Mouse (Mus musculus): ENCODE data around the gene Plk1. TPM values are rescaled to one million over a fixed set of nuclear protein-coding genes. Genes with fewer than 3 reads are reported as not detected.

The Plk1 gene
- total and polyA plus RNA-seq, 2 experiments: 0.42 to 0.74 TPM

GRCm38 (mm10) chr7:122132497-122133337 is 26.5 kb upstream of the Plk1 start, which contains the start of the genes Palb2 and Dctn5:
TSS of gene Palb2 (minus strand) at chr7:122132985.
TSS of gene Dctn5 (plus strand) at chr7:122133041.
- Histone ChIP-seq H3K9ac (ENCODE audit: low read depth, low read length) (peak within 1 kb of the TSS; percentile 89), H3K27ac (replicated peaks; ENCODE audit: insufficient read depth, low read depth, low read length) (peak within 1 kb of the TSS; percentile 30; the same call in 1 of the 2 replicates), H3K79me2 (ENCODE audit: control insufficient read depth, insufficient read depth, low read length) (peaks cover 3% of the 10 kb centered on the region; the same call in 1 of the 2 replicates), H3K4me1 (ENCODE audit: control insufficient read depth, insufficient read depth, low read length) (0 out of 2 replicates have a peak, but pooled peaks cover 4% of the 10 kb centered on the region), H3K36me3 (ENCODE audit: control insufficient read depth, insufficient read depth, low read length) (peaks cover 18% of the 10 kb centered on the region), H3K27me3 (ENCODE audit: control insufficient read depth, insufficient read depth, low read length) (no peaks in the 10 kb centered on the region), H3K4me3 (ENCODE audit: insufficient read depth, low read depth, low read length) (peak within 1 kb of the TSS; percentile 84)
- DNase-seq (ENCODE audit: extremely low read depth, low read depth, low spot score): peak; percentile 86
- under 1% methylated on average over 54 of the region's 54 CpGs for WGBS
- TF ChIP-seq CTCF (IDR thresholded peaks at IDR 0.05; ENCODE audit: low read depth, low read length) (no peak), POLR2A (IDR thresholded peaks at IDR 0.05; ENCODE audit: extremely low read depth, insufficient read depth, low read length) (no peak)

- 0 out of 2 replicates have a peak, but pooled peaks cover 4% of the 10 kb centered on the region for H3K4me1 ChIP-seq (ENCODE audit: control insufficient read depth, insufficient read depth, low read length)
- H3K36me3 ChIP-seq (ENCODE audit: control insufficient read depth, insufficient read depth, low read length): peaks cover 24% of the 10 kb centered on the region
Observed at GRCm38 (mm10) chr7:122133338-122133625, 26.0 kb upstream of the Plk1 start.

DNA sequence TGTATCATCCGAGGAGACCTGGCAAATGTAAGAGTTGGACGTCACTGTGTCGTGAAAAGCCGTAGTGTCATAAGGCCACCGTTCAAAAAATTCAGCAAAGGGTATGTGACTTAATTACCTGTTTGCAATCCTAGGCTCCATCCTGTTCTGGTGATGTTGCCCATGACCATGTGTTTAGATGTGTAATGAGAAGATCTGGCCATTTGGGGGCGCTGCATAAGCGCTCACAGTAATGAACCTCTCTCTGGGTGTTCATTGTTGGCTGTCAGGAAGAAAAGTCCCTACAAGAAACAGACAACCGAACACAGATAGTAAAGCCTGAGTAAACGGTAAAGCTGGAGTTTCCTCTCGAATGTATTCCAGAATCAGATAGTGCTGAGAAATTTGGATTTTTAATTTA is 24.2 kb upstream of the Plk1 start:
- Histone ChIP-seq H3K9ac (ENCODE audit: low read depth, low read length) (no peak overlapping the region), H3K4me3 (ENCODE audit: insufficient read depth, low read depth, low read length) (no peak overlapping the region), H3K4me1 (ENCODE audit: control insufficient read depth, insufficient read depth, low read length) (0 out of 2 replicates have a peak, but pooled peaks cover 4% of the 10 kb centered on the region), H3K79me2 (ENCODE audit: control insufficient read depth, insufficient read depth, low read length) (peaks cover 3% of the 10 kb centered on the region; the same call in 1 of the 2 replicates), H3K36me3 (ENCODE audit: control insufficient read depth, insufficient read depth, low read length) (peaks cover 39% of the 10 kb centered on the region), H3K27ac (replicated peaks; ENCODE audit: insufficient read depth, low read depth, low read length) (no peak overlapping the region), H3K27me3 (ENCODE audit: control insufficient read depth, insufficient read depth, low read length) (no peaks in the 10 kb centered on the region)
- TF ChIP-seq POLR2A (IDR thresholded peaks at IDR 0.05; ENCODE audit: extremely low read depth, insufficient read depth, low read length): no peak
- no peak; the same call in 1 of the 2 replicates for TF ChIP-seq CTCF (IDR thresholded peaks at IDR 0.05; ENCODE audit: low read depth, low read length)
- DNase-seq (ENCODE audit: extremely low read depth, low read depth, low spot score): no peak
- WGBS: 73% methylated on average over 10 of the region's 10 CpGs

More at GRCm38 (mm10) chr7:122133338-122133625, 26.0 kb upstream of the Plk1 start:
- DNase-seq (ENCODE audit: extremely low read depth, low read depth, low spot score): no peak
- no peak for TF ChIP-seq CTCF (IDR thresholded peaks at IDR 0.05; ENCODE audit: low read depth, low read length)
- TF ChIP-seq POLR2A (IDR thresholded peaks at IDR 0.05; ENCODE audit: extremely low read depth, insufficient read depth, low read length): no peak
- Histone ChIP-seq H3K27me3 (ENCODE audit: control insufficient read depth, insufficient read depth, low read length) (no peaks in the 10 kb centered on the region), H3K27ac (replicated peaks; ENCODE audit: insufficient read depth, low read depth, low read length) (peak overlapping the region; percentile 30; the same call in 1 of the 2 replicates), H3K9ac (ENCODE audit: low read depth, low read length) (peak overlapping the region; percentile 89), H3K79me2 (ENCODE audit: control insufficient read depth, insufficient read depth, low read length) (peaks cover 3% of the 10 kb centered on the region; the same call in 1 of the 2 replicates), H3K4me3 (ENCODE audit: insufficient read depth, low read depth, low read length) (peak overlapping the region; percentile 84)
- 13% methylated on average over 8 of the region's 8 CpGs for WGBS

DNA sequence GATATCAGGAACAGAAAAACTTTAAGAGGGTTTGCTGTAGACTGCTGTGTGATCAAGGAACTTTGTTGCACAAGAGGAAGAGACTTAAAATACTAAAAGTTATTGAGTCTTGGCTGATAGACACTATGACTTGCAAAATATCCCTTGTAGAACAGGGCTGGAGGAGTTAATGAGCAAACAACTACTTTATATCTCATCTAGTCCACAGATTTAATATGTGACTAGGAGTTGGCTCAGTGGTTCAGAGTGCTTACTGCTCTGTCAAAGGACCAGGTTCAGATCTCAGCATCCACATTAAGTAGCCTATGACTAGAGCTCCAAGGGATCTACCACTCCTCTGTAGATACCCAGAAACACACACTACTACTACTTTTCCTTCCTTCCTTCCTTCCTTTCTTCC is 22.2 kb upstream of the Plk1 start:
- Histone ChIP-seq H3K79me2 (ENCODE audit: control insufficient read depth, insufficient read depth, low read length) (peaks cover 3% of the 10 kb centered on the region; the same call in 1 of the 2 replicates), H3K4me3 (ENCODE audit: insufficient read depth, low read depth, low read length) (no peak overlapping the region), H3K27ac (replicated peaks; ENCODE audit: insufficient read depth, low read depth, low read length) (no peak overlapping the region), H3K36me3 (ENCODE audit: control insufficient read depth, insufficient read depth, low read length) (peaks cover 54% of the 10 kb centered on the region), H3K27me3 (ENCODE audit: control insufficient read depth, insufficient read depth, low read length) (no peaks in the 10 kb centered on the region), H3K9ac (ENCODE audit: low read depth, low read length) (no peak overlapping the region), H3K4me1 (ENCODE audit: control insufficient read depth, insufficient read depth, low read length) (0 out of 2 replicates have a peak, but pooled peaks cover 4% of the 10 kb centered on the region)
- no peak for DNase-seq (ENCODE audit: extremely low read depth, low read depth, low spot score)
- no peak for TF ChIP-seq CTCF (IDR thresholded peaks at IDR 0.05; ENCODE audit: low read depth, low read length)
- no peak for TF ChIP-seq POLR2A (IDR thresholded peaks at IDR 0.05; ENCODE audit: extremely low read depth, insufficient read depth, low read length)

DNA sequence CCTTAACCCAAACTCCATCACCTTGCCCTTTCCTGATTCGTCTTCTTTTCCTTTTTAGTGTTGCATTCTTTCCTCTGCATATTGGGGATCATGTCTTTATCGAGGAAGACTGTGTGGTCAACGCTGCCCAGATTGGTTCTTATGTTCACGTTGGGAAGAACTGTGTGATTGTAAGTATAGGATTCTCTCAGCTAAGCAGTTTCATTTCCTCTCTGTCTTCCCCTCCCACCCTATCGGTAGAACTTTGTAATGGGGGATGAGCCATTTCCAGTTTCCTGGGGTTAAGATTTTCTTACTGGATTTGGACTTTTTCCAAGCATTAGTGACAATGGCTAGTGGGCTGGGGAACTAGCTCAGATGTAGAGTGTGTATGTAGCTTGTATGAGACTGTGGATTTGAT is 21.0 kb upstream of the Plk1 start:
- Histone ChIP-seq H3K9ac (ENCODE audit: low read depth, low read length) (no peak overlapping the region), H3K79me2 (ENCODE audit: control insufficient read depth, insufficient read depth, low read length) (peaks cover under 1% of the 10 kb centered on the region; the same call in 1 of the 2 replicates), H3K4me1 (ENCODE audit: control insufficient read depth, insufficient read depth, low read length) (0 out of 2 replicates have a peak, but pooled peaks cover 4% of the 10 kb centered on the region), H3K36me3 (ENCODE audit: control insufficient read depth, insufficient read depth, low read length) (peaks cover 60% of the 10 kb centered on the region), H3K27ac (replicated peaks; ENCODE audit: insufficient read depth, low read depth, low read length) (no peak overlapping the region), H3K27me3 (ENCODE audit: control insufficient read depth, insufficient read depth, low read length) (no peaks in the 10 kb centered on the region), H3K4me3 (ENCODE audit: insufficient read depth, low read depth, low read length) (no peak overlapping the region)
- no peak for TF ChIP-seq POLR2A (IDR thresholded peaks at IDR 0.05; ENCODE audit: extremely low read depth, insufficient read depth, low read length)
- TF ChIP-seq CTCF (IDR thresholded peaks at IDR 0.05; ENCODE audit: low read depth, low read length): no peak
- peak; percentile 29 for DNase-seq (ENCODE audit: extremely low read depth, low read depth, low spot score)
- 76% methylated on average over 5 of the region's 5 CpGs for WGBS

Data from liver, adult 2 months (tissue).